Mouse (Mus musculus) thymus, adult 2 months (tissue): ENCODE measurements around the gene Zfp689.

Experiments
- CTCF ChIP-seq: fragments of 200-500 bp; IDR thresholded peaks from 2 replicates; pipeline ENCODE4 v1.5.1; 2012; ENCODE audit warnings: mild to moderate bottlenecking, control low read depth, low read length, moderate library complexity, borderline replicate concordance; ENCODE audit not compliant: control insufficient read depth, poor library complexity, insufficient read depth; ENCODE audit errors: extremely low read depth
- POLR2A ChIP-seq: fragments of 200-500 bp; IDR thresholded peaks from 2 replicates; pipeline ENCODE4 v1.6.1; 2012; ENCODE audit warnings: mild to moderate bottlenecking, low read length, control low read depth, moderate library complexity; ENCODE audit not compliant: control insufficient read depth, poor library complexity, insufficient read depth; ENCODE audit errors: extremely low read depth

DNA sequence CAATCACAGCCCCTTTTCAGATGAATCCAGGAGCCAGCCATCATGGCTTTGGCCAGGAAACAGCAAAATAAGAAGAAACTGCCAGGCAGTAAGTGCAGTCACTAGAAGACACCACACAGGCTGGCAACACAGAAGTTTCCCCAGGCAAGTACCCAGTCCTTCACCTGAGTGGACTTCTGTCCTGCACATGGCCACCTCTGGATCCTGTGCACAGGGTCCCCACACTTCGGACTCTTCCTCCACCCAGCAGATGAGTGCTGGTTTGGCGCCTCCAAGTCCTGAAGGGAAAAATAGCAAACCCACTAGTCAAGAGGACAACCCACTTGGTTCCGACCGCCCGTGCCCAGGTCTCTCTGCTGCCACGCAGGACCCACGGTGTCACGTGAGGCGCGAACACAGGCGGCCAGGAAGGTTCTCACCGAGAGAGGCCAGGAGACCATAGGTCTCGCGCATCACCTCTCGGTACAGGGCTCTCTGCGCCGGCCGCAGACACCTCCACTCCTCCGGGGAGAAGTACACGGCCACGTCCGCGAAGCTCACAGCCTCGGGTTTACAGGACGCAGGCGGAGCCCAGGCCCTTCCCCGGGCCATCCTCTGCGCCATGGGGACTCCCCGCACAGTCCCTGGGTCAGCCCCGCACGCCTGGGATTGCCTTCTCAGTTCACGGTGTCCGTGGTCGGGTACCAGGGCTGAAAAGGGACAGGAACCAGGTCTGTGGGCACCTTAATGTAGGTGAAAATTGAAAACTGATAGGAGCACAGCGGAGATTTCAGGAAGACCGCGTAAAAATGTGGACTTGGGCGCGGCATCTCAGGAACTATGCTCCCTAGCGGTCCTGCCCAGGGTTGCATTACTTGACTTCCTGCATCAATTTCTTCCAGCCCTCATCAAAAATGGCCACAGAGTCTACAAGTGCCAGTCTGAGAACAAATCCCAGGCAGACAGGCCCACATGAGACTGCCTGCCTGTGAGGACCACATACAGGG lies 42.7 kb downstream of the Zfp689 start, which contains the start of gene Zfp764:
- TF ChIP-seq CTCF (peak; percentile 33; the same call in 1 of the 2 replicates), POLR2A (peak; percentile 49; the same call in 1 of the 2 replicates)
